Mouse (Mus musculus) liver, embryonic 14.5 days (tissue): ENCODE data around the gene Tm6sf1. TPM values are rescaled to one million over a fixed set of nuclear protein-coding genes. Genes with fewer than 3 reads are reported as not detected.

Experiments used
- ATAC-seq: fragments of 200-750 bp; cut with Nextera tagmentation; 2 replicates; pipeline ENCODE4 v1.8.0; 2017; ENCODE audit warnings: moderate number of reproducible peaks, mild to moderate bottlenecking, moderate library complexity; ENCODE audit not compliant: insufficient read depth
- DNase-seq, 3 experiments: peaks; one replicate each; pipeline ENCODE4 v3.0.0-alpha.2; 2012 to 2013; ENCODE audit warnings: low read depth in 3 of 3, low spot score in 3 of 3
- H3K27ac ChIP-seq: fragments of 300-500 bp; sonication (generic); 2 replicates; pipeline ENCODE4 v1.5.1; 2014; ENCODE audit warnings: moderate library complexity, mild to moderate bottlenecking, control low read depth, inconsistent platforms
- H3K27me3 ChIP-seq: fragments of 300-500 bp; sonication (generic); 2 replicates; pipeline ENCODE4 v1.6.1; 2014; ENCODE audit warnings: mild to moderate bottlenecking, low read length, moderate library complexity; ENCODE audit not compliant: control insufficient read depth, insufficient read depth
- H3K36me3 ChIP-seq: fragments of 300-500 bp; sonication (generic); replicated peaks from 2 replicates; pipeline ENCODE4 v1.6.1; 2014; ENCODE audit warnings: low read depth; ENCODE audit not compliant: control insufficient read depth, insufficient read depth
- H3K4me1 ChIP-seq, 2 experiments: fragments of 200-500 bp in 1 of 2; fragments of 300-500 bp in 1 of 2; sonication (generic) in 1 of 2; replicated peaks; 2 replicates each; pipeline ENCODE4 v1.6.1; 2012 to 2014; ENCODE audit warnings: antibody characterized with exemption in 1 of 2, inconsistent platforms in 1 of 2, low read length in 1 of 2; ENCODE audit not compliant: control insufficient read depth in 2 of 2, insufficient read depth in 2 of 2
- H3K4me2 ChIP-seq: fragments of 300-500 bp; sonication (generic); 2 replicates; pipeline ENCODE4 v1.6.1; 2014; ENCODE audit warnings: low read depth, mild to moderate bottlenecking, control low read depth, moderate library complexity
- H3K4me3 ChIP-seq, 2 experiments: fragments of 200-500 bp in 1 of 2; fragments of 300-500 bp in 1 of 2; sonication (generic) in 1 of 2; 2 replicates each; pipeline ENCODE4 v1.5.1; 2012 to 2014; ENCODE audit warnings: low read depth in 2 of 2, low read length in 2 of 2, mild to moderate bottlenecking in 2 of 2, control low read depth in 1 of 2, inconsistent platforms in 1 of 2, moderate library complexity in 1 of 2; ENCODE audit not compliant: insufficient read depth in 1 of 2
- H3K9ac ChIP-seq: fragments of 300-500 bp; sonication (generic); replicated peaks from 2 replicates; pipeline ENCODE4 v1.6.1; 2014; ENCODE audit warnings: mild to moderate bottlenecking, control low read depth, moderate library complexity
- H3K9me3 ChIP-seq: fragments of 300-500 bp; sonication (generic); 2 replicates; pipeline ENCODE4 v1.6.1; 2016; ENCODE audit warnings: low read length, mixed read lengths; ENCODE audit not compliant: control insufficient read depth
- CTCF ChIP-seq: IDR thresholded peaks from 2 replicates; pipeline ENCODE4 v1.5.1; 2016; ENCODE audit warnings: antibody characterized with exemption, low read depth, control low read depth
- EP300 ChIP-seq: IDR thresholded peaks from 2 replicates; pipeline ENCODE4 v1.6.1; 2016; ENCODE audit warnings: antibody characterized with exemption, low read depth
- WGBS: fragments of 180-500 bp; shearing (Covaris S2); extraction: QIAGEN DNeasy Blood & Tissue Kit; methylation state at CpG from one replicate; pipeline ENCODE4 v1.1.7; 2014; ENCODE audit not compliant: insufficient replicate concordance; 5-methylcytosine and 5-hydroxymethylcytosine counted together
- polyA plus RNA-seq, 2 experiments: library from polyadenylated mRNA; depleted of rRNA in 1 of 2; stranded (reverse) in 1 of 2; unstranded in 1 of 2; fragments of >200 nt; fragmentation: Nextera tagmentation in 1 of 2; extraction: Ambion mirVana in 1 of 2; gene quantifications; 2 replicates each; pipeline versions ENCODE4 v1.2.1 to v1.2.3; 2012 to 2014

Tm6sf1 gene
- polyA plus RNA-seq, 2 experiments: 7.9 to 9.4 TPM

- no peak overlapping the region for H3K9ac ChIP-seq
- no peak overlapping the region for H3K27ac ChIP-seq
- H3K4me2 ChIP-seq: no peak overlapping the region
- no peaks in the 10 kb centered on the region for H3K4me1 ChIP-seq
- H3K9me3 ChIP-seq: no peaks in the 10 kb centered on the region
- no peak overlapping the region for H3K4me3 ChIP-seq
- no peak for TF ChIP-seq CTCF
- TF ChIP-seq EP300: no peak
- DNase-seq: no peak
- H3K36me3 ChIP-seq: no peaks in the 10 kb centered on the region
- no peak for ATAC-seq
- no peaks in the 10 kb centered on the region for H3K27me3 ChIP-seq
- WGBS: 44% methylated on average over 4 of the region's 4 CpGs
Measured at GRCm38 (mm10) chr7:81920314-81920713, 61.5 kb downstream of the Tm6sf1 start.

DNA sequence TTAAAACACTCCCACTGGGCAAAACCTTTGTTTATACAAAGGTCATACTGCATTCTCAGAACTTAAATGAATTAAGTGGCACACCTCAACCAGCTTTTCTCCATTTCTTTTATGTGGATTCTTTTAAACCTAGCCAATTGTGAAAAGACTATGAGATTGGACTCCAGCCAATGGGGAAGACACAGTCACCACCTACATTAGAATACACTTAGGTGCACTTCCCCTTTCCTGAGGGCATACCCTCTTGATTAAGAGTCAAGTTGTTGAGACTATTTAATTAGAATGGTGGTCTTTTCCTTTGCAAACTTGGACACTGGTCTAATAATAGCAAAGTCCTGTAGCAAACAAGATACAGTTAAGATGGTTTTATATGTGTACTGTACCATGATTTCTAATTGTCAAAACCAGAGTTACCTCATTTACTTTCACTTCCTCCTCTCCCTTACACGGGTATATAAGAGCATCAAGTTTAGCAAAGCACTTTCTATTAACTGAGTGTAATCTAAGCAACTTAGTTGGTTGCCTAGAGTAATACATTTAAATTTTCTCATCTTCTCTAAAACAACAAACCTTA lies 62.7 kb downstream of the Tm6sf1 start:
- no peaks in the 10 kb centered on the region for H3K9me3 ChIP-seq
- H3K4me3 ChIP-seq: no peak overlapping the region
- ATAC-seq (no peak), DNase-seq (no peak)
- no peak for TF ChIP-seq CTCF
- no peak for TF ChIP-seq EP300
- H3K36me3 ChIP-seq: no peaks in the 10 kb centered on the region
- no peaks in the 10 kb centered on the region for H3K27me3 ChIP-seq
- H3K27ac ChIP-seq: no peak overlapping the region
- H3K4me2 ChIP-seq: no peak overlapping the region
- H3K9ac ChIP-seq: no peak overlapping the region
- 21% methylated on average over 1 of the region's 1 CpGs for WGBS
- H3K4me1 ChIP-seq: no peaks in the 10 kb centered on the region

- no peaks in the 10 kb centered on the region for H3K4me1 ChIP-seq
- H3K27ac ChIP-seq: no peak overlapping the region
- WGBS: 56% methylated on average over 7 of the region's 7 CpGs
- H3K27me3 ChIP-seq: peaks cover 26% of the 10 kb centered on the region
- H3K4me2 ChIP-seq: no peak overlapping the region
- no peak for TF ChIP-seq EP300
- TF ChIP-seq CTCF: no peak
- DNase-seq (no peak), ATAC-seq (no peak)
- H3K9me3 ChIP-seq: no peaks in the 10 kb centered on the region
- H3K36me3 ChIP-seq: no peaks in the 10 kb centered on the region
- no peak overlapping the region for H3K4me3 ChIP-seq
- H3K9ac ChIP-seq: no peak overlapping the region
Measured at GRCm38 (mm10) chr7:81928998-81929397, 70.2 kb downstream of the Tm6sf1 start.

GRCm38 (mm10) chr7:81932521-81933045 lies 73.8 kb downstream of the Tm6sf1 start:
- no peaks in the 10 kb centered on the region for H3K4me1 ChIP-seq
- 45% methylated on average over 5 of the region's 5 CpGs for WGBS
- no peak overlapping the region for H3K9ac ChIP-seq
- DNase-seq: no peak
- no peak for ATAC-seq
- no peak overlapping the region for H3K27ac ChIP-seq
- no peaks in the 10 kb centered on the region for H3K36me3 ChIP-seq
- TF ChIP-seq CTCF: no peak
- TF ChIP-seq EP300: no peak
- H3K27me3 ChIP-seq: peaks cover 55% of the 10 kb centered on the region
- H3K4me3 ChIP-seq: no peak overlapping the region
- 0 out of 2 replicates have a peak overlapping the region, but pooled peaks have one; percentile 44 for H3K4me2 ChIP-seq
- H3K9me3 ChIP-seq: no peaks in the 10 kb centered on the region

GRCm38 (mm10) chr7:81933061-81933600 lies 74.3 kb downstream of the Tm6sf1 start:
- Histone ChIP-seq H3K4me1 (no peaks in the 10 kb centered on the region), H3K27ac (no peak overlapping the region), H3K27me3 (peaks cover 55% of the 10 kb centered on the region), H3K9ac (no peak overlapping the region), H3K36me3 (no peaks in the 10 kb centered on the region), H3K9me3 (no peaks in the 10 kb centered on the region), H3K4me2 (peak overlapping the region; percentile 44; the same call in 1 of the 2 replicates), H3K4me3 (peak overlapping the region; percentile 43 to 47)
- WGBS: 11% methylated on average over 23 of the region's 23 CpGs
- DNase-seq: no peak
- TF ChIP-seq CTCF: no peak
- no peak for TF ChIP-seq EP300
- no peak for ATAC-seq
